Mouse (Mus musculus): ENCODE measurements around the gene Bloc1s3.

- TF ChIP-seq CTCF (IDR thresholded peaks at IDR 0.05; ENCODE audit: low read depth, low read length) (no peak), POLR2A (IDR thresholded peaks at IDR 0.05; ENCODE audit: borderline replicate concordance, low read depth, low read length) (no peak)
Measured at GRCm38 (mm10) chr7:19462443-19462842, 45.7 kb downstream of the Bloc1s3 start.

Measured in bone marrow macrophage, adult 2 months (primary cell).